Mouse (Mus musculus) neural tube, embryonic 11.5 days (tissue): ENCODE measurements around the gene Mbtps1. TPM values are rescaled to one million over a fixed set of nuclear protein-coding genes. Genes with fewer than 3 reads are reported as not detected.

Source experiments
- ATAC-seq: fragments of 200-750 bp; cut with Nextera tagmentation; 2 replicates; pipeline ENCODE4 v1.8.0; 2017; ENCODE audit warnings: moderate number of reproducible peaks, mild to moderate bottlenecking, moderate TSS enrichment, moderate library complexity; ENCODE audit not compliant: insufficient read depth, low FRiP score, low TSS enrichment
- DNase-seq: peaks from one replicate; pipeline ENCODE4 v3.0.0-alpha.2; 2015; ENCODE audit warnings: low spot score
- H3K27ac ChIP-seq: fragments of 300-500 bp; sonication (generic); 2 replicates; pipeline ENCODE4 v1.5.1; 2014; ENCODE audit warnings: low read depth, mild to moderate bottlenecking, low read length
- H3K27me3 ChIP-seq: fragments of 300-500 bp; sonication (generic); 2 replicates; pipeline ENCODE4 v1.6.1; 2014; ENCODE audit warnings: mild to moderate bottlenecking, low read length, mixed read lengths; ENCODE audit not compliant: control insufficient read depth, insufficient read depth
- H3K36me3 ChIP-seq: fragments of 300-500 bp; sonication (generic); 2 replicates; pipeline ENCODE4 v1.6.1; 2014; ENCODE audit warnings: mild to moderate bottlenecking, low read length, moderate library complexity, mixed read lengths; ENCODE audit not compliant: control insufficient read depth, insufficient read depth
- H3K4me1 ChIP-seq: fragments of 300-500 bp; sonication (generic); 2 replicates; pipeline ENCODE4 v1.6.1; 2014; ENCODE audit warnings: low read length, mixed read lengths; ENCODE audit not compliant: control insufficient read depth, insufficient read depth
- H3K4me2 ChIP-seq: fragments of 300-500 bp; sonication (generic); 2 replicates; pipeline ENCODE4 v1.6.1; 2014; ENCODE audit warnings: low read depth, mild to moderate bottlenecking, moderate library complexity
- H3K4me3 ChIP-seq: fragments of 300-500 bp; sonication (generic); 2 replicates; pipeline ENCODE4 v1.5.1; 2014; ENCODE audit warnings: low read depth, low read length
- H3K9ac ChIP-seq: fragments of 300-500 bp; sonication (generic); 2 replicates; pipeline ENCODE4 v1.6.1; 2014; ENCODE audit warnings: mild to moderate bottlenecking, low read length
- H3K9me3 ChIP-seq: fragments of 300-500 bp; sonication (generic); 2 replicates; pipeline ENCODE4 v1.6.1; 2016; ENCODE audit warnings: low read length; ENCODE audit not compliant: control insufficient read depth
- WGBS: fragments of 180-500 bp; shearing (Covaris S2); extraction: QIAGEN DNeasy Blood & Tissue Kit; methylation state at CpG from one replicate; pipeline ENCODE4 v1.1.7; 2014; 5-methylcytosine and 5-hydroxymethylcytosine counted together
- polyA plus RNA-seq: library from polyadenylated mRNA; unstranded; fragments of >200 nt; fragmentation: Nextera tagmentation; extraction: Ambion mirVana; gene quantifications from 2 replicates; pipeline ENCODE4 v1.2.1, GENCODE M21; 2014

Mbtps1 gene
- polyA plus RNA-seq, 1 experiment from 2014 or later, result 105 TPM

- WGBS, result 18% methylated on average over 10 of the region's 10 CpGs
- Histone ChIP-seq H3K36me3 (no peaks in the 10 kb centered on the region; the same call in 1 of the 2 replicates), H3K9ac (no peak overlapping the region), H3K4me3 (no peak overlapping the region), H3K4me2 (no peak overlapping the region), H3K27ac (no peak overlapping the region), H3K9me3 (no peaks in the 10 kb centered on the region), H3K4me1 (no peaks in the 10 kb centered on the region), H3K27me3 (no peaks in the 10 kb centered on the region)
- ATAC-seq, result no peak
- DNase-seq, result no peak
These were observed 55.3 kb downstream of the Mbtps1 start for GRCm38 (mm10) chr8:119503191-119503767.

GRCm38 (mm10) chr8:119502111-119502510, 56.4 kb downstream of the Mbtps1 start:
- H3K36me3 ChIP-seq, result no peaks in the 10 kb centered on the region; the same call in 1 of the 2 replicates
- no peaks in the 10 kb centered on the region for H3K27me3 ChIP-seq
- H3K4me1 ChIP-seq, result no peaks in the 10 kb centered on the region
- DNase-seq, result no peak
- no peak overlapping the region for H3K9ac ChIP-seq
- ATAC-seq, result no peak
- H3K9me3 ChIP-seq, result no peaks in the 10 kb centered on the region
- H3K27ac ChIP-seq, result no peak overlapping the region
- H3K4me3 ChIP-seq, result no peak overlapping the region
- H3K4me2 ChIP-seq, result no peak overlapping the region
- WGBS, result 60% methylated on average over 4 of the region's 4 CpGs

- H3K27ac ChIP-seq, result no peak within 1 kb of the TSS
- no peak for ATAC-seq
These were observed 56.9 kb downstream of the Mbtps1 start, which contains the start of gene Slc38a8 for GRCm38 (mm10) chr8:119501598-119501997. Slc38a8 (minus strand) TSS chr8:119501698.

GRCm38 (mm10) chr8:119499836-119500235, 58.7 kb downstream of the Mbtps1 start:
- Histone ChIP-seq H3K9me3 (no peaks in the 10 kb centered on the region), H3K27ac (no peak overlapping the region), H3K4me2 (no peak overlapping the region), H3K9ac (no peak overlapping the region), H3K4me1 (no peaks in the 10 kb centered on the region), H3K4me3 (no peak overlapping the region), H3K36me3 (no peaks in the 10 kb centered on the region), H3K27me3 (no peaks in the 10 kb centered on the region)
- ATAC-seq, result no peak
- DNase-seq, result no peak
- 85% methylated on average over 2 of the region's 2 CpGs for whole genome bisulfite sequencing

More at GRCm38 (mm10) chr8:119501598-119501997, 56.9 kb downstream of the Mbtps1 start, which contains the start of gene Slc38a8:
- WGBS, result 32% methylated on average over 5 of the region's 5 CpGs
- DNase-seq, result no peak
- Histone ChIP-seq H3K9ac (no peak within 1 kb of the TSS), H3K36me3 (no peaks in the 10 kb centered on the region; the same call in 1 of the 2 replicates), H3K27me3 (no peaks in the 10 kb centered on the region), H3K4me1 (no peaks in the 10 kb centered on the region), H3K4me3 (no peak within 1 kb of the TSS), H3K4me2 (no peak within 1 kb of the TSS), H3K9me3 (no peaks in the 10 kb centered on the region)

GRCm38 (mm10) chr8:119496848-119497247, 61.7 kb downstream of the Mbtps1 start:
- H3K4me2 ChIP-seq, result no peak overlapping the region
- WGBS, result 25% methylated on average over 5 of the region's 6 CpGs
- H3K9ac ChIP-seq, result no peak overlapping the region
- no peaks in the 10 kb centered on the region for H3K27me3 ChIP-seq
- peak; percentile 53 for DNase-seq
- no peak for ATAC-seq
- H3K4me3 ChIP-seq, result no peak overlapping the region
- no peak overlapping the region for H3K27ac ChIP-seq
- no peaks in the 10 kb centered on the region for H3K36me3 ChIP-seq
- no peaks in the 10 kb centered on the region for H3K9me3 ChIP-seq
- H3K4me1 ChIP-seq, result no peaks in the 10 kb centered on the region

GRCm38 (mm10) chr8:119487093-119487492, 71.4 kb downstream of the Mbtps1 start:
- H3K4me3 ChIP-seq, result no peak overlapping the region
- H3K36me3 ChIP-seq, result no peaks in the 10 kb centered on the region
- DNase-seq (no peak), ATAC-seq (no peak)
- no peak overlapping the region for H3K27ac ChIP-seq
- no peaks in the 10 kb centered on the region for H3K27me3 ChIP-seq
- H3K9me3 ChIP-seq, result no peaks in the 10 kb centered on the region
- no peak overlapping the region for H3K9ac ChIP-seq
- H3K4me1 ChIP-seq, result no peaks in the 10 kb centered on the region
- H3K4me2 ChIP-seq, result no peak overlapping the region
- WGBS, result 76% methylated on average over 7 of the region's 7 CpGs

GRCm38 (mm10) chr8:119484145-119484896, 74.2 kb downstream of the Mbtps1 start:
- WGBS, result 86% methylated on average over 11 of the region's 11 CpGs
- ATAC-seq, result no peak

GRCm38 (mm10) chr8:119478684-119479083, 79.9 kb downstream of the Mbtps1 start:
- no peak overlapping the region for H3K9ac ChIP-seq
- DNase-seq (no peak), ATAC-seq (no peak)
- H3K27ac ChIP-seq, result no peak overlapping the region
- H3K9me3 ChIP-seq, result no peaks in the 10 kb centered on the region
- H3K4me1 ChIP-seq, result no peaks in the 10 kb centered on the region
- H3K36me3 ChIP-seq, result no peaks in the 10 kb centered on the region
- WGBS, result 20% methylated on average over 5 of the region's 5 CpGs
- no peak overlapping the region for H3K4me3 ChIP-seq
- H3K27me3 ChIP-seq, result no peaks in the 10 kb centered on the region
- no peak overlapping the region for H3K4me2 ChIP-seq

More at GRCm38 (mm10) chr8:119484145-119484896, 74.2 kb downstream of the Mbtps1 start:
- no peak overlapping the region for H3K4me2 ChIP-seq
- H3K27me3 ChIP-seq, result no peaks in the 10 kb centered on the region
- no peaks in the 10 kb centered on the region for H3K36me3 ChIP-seq
- no peak overlapping the region for H3K27ac ChIP-seq
- no peak overlapping the region for H3K4me3 ChIP-seq
- no peaks in the 10 kb centered on the region for H3K9me3 ChIP-seq
- DNase-seq, result peak; percentile 49
- no peak overlapping the region for H3K9ac ChIP-seq
- no peaks in the 10 kb centered on the region for H3K4me1 ChIP-seq

GRCm38 (mm10) chr8:119468091-119468490, 90.4 kb downstream of the Mbtps1 start:
- H3K4me3 ChIP-seq, result no peak overlapping the region
- H3K4me1 ChIP-seq, result peaks cover 7% of the 10 kb centered on the region
- no peak overlapping the region for H3K27ac ChIP-seq
- H3K4me2 ChIP-seq, result no peak overlapping the region
- ATAC-seq (no peak), DNase-seq (no peak)
- WGBS, result 93% methylated on average over 8 of the region's 8 CpGs
- H3K27me3 ChIP-seq, result 0 out of 2 replicates have a peak, but pooled peaks cover 7% of the 10 kb centered on the region
- H3K9me3 ChIP-seq, result no peaks in the 10 kb centered on the region
- H3K36me3 ChIP-seq, result no peaks in the 10 kb centered on the region
- H3K9ac ChIP-seq, result no peak overlapping the region
